Mouse (Mus musculus) kidney, embryonic 16.5 days (tissue): ENCODE measurements around the gene Med12l. TPM values are rescaled to one million over a fixed set of nuclear protein-coding genes. Genes with fewer than 3 reads are reported as not detected.
A peak's percentile ranks its signal among the peaks of the same experiment; 100 is the strongest.
"Not testable (repeated sequence)": the region's sequence is repeated elsewhere in the genome, so short reads cannot be mapped to it uniquely, and the experiment has no call there.

Experiments used
- ATAC-seq: fragments of 200-750 bp; cut with Nextera tagmentation; 2 replicates; pipeline ENCODE4 v1.8.0; 2017; ENCODE audit warnings: moderate TSS enrichment; ENCODE audit not compliant: low FRiP score, low TSS enrichment
- H3K27ac ChIP-seq: fragments of 300-500 bp; sonication (generic); 2 replicates; pipeline ENCODE4 v1.5.1; 2014; ENCODE audit warnings: low read length
- H3K27me3 ChIP-seq: fragments of 300-500 bp; sonication (generic); 2 replicates; pipeline ENCODE4 v1.6.1; 2014; ENCODE audit warnings: low read length, control low read depth, mixed read lengths; ENCODE audit not compliant: insufficient read depth
- H3K36me3 ChIP-seq: fragments of 300-500 bp; sonication (generic); 2 replicates; pipeline ENCODE4 v1.6.1; 2014; ENCODE audit warnings: low read length, control low read depth, mixed read lengths; ENCODE audit not compliant: insufficient read depth
- H3K4me1 ChIP-seq: fragments of 300-500 bp; sonication (generic); 2 replicates; pipeline ENCODE4 v1.6.1; 2014; ENCODE audit warnings: low read length, control low read depth, mixed read lengths; ENCODE audit not compliant: insufficient read depth
- H3K4me2 ChIP-seq: fragments of 300-500 bp; sonication (generic); replicated peaks from 2 replicates; pipeline ENCODE4 v1.6.1; 2014; ENCODE audit warnings: low read depth, low read length
- H3K4me3 ChIP-seq: fragments of 300-500 bp; sonication (generic); 2 replicates; pipeline ENCODE4 v1.5.1; 2014; ENCODE audit warnings: mild to moderate bottlenecking, low read length
- H3K9ac ChIP-seq: fragments of 300-500 bp; sonication (generic); replicated peaks from 2 replicates; pipeline ENCODE4 v1.6.1; 2014; ENCODE audit warnings: low read length
- H3K9me3 ChIP-seq: fragments of 300-500 bp; sonication (generic); 2 replicates; pipeline ENCODE4 v1.6.1; 2016; ENCODE audit warnings: low read length, control low read depth
- WGBS: fragments of 180-500 bp; shearing (Covaris S2); extraction: QIAGEN DNeasy Blood & Tissue Kit; methylation state at CpG from one replicate; pipeline ENCODE4 v1.1.7; 2014; 5-methylcytosine and 5-hydroxymethylcytosine counted together
- polyA plus RNA-seq: library from polyadenylated mRNA; unstranded; fragments of >200 nt; fragmentation: Nextera tagmentation; extraction: Ambion mirVana; gene quantifications from 2 replicates; pipeline ENCODE4 v1.2.1, GENCODE M21; 2015

The Med12l gene
- polyA plus RNA-seq, 1 experiment from 2014 or later: 2.1 TPM

- no peaks in the 10 kb centered on the region for H3K9me3 ChIP-seq
- no peak overlapping the region for H3K9ac ChIP-seq
- no peak overlapping the region for H3K4me2 ChIP-seq
- WGBS: 58% methylated on average over 7 of the region's 7 CpGs
- peak; percentile 46; the same call in 1 of the 2 replicates for ATAC-seq
- no peak overlapping the region for H3K27ac ChIP-seq
- 0 out of 2 replicates have a peak, but pooled peaks cover 3% of the 10 kb centered on the region for H3K4me1 ChIP-seq
- no peaks in the 10 kb centered on the region for H3K27me3 ChIP-seq
- no peak overlapping the region for H3K4me3 ChIP-seq
- no peaks in the 10 kb centered on the region for H3K36me3 ChIP-seq
Measured at GRCm38 (mm10) chr3:59060131-59060530, 54.5 kb downstream of the Med12l start.

DNA sequence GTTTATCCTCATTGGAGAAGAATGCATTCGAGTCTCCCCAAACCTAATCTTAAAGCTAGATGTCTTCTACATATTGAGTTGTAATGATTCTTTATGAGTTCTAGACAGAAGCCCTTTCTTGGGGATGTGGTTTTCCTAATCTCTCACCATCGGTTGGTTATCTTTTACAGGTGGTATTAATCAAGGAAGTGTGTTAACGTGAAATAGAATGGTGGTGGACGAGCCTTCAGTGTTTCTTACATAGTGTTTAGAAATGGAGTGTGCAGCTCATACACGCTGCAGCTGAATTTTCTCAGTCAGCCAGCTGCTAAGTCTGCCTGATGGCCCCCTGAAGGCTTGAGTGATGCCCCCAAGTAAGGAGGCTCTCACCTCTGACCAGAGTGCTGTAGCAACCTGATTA is 56.5 kb downstream of the Med12l start:
- Histone ChIP-seq H3K4me3 (no peak overlapping the region), H3K4me1 (peaks cover 9% of the 10 kb centered on the region; the same call in 1 of the 2 replicates), H3K4me2 (no peak overlapping the region), H3K9me3 (no peaks in the 10 kb centered on the region), H3K9ac (no peak overlapping the region), H3K27me3 (no peaks in the 10 kb centered on the region), H3K36me3 (no peaks in the 10 kb centered on the region), H3K27ac (no peak overlapping the region)
- no peak for ATAC-seq
- 66% methylated on average over 5 of the region's 5 CpGs for WGBS

DNA sequence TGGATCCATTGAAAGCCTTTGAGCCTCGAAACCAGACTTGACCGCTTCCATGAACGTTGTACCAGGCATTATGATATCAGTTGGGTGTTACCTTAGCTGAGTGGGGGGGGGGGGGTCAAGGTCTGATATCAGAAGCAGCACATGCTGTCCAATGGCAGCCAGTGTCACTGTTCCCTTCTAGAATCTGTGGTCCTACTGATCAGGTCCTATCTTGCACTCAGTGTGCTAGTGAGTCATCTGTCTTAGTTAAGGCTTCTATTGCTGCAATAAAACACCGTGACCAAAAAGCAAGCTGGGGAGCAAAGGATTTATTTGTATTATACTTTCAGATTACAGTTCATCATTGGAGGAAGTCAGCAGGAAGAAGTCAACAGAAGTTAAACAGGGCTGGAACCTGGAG is 57.8 kb downstream of the Med12l start:
- no peaks in the 10 kb centered on the region for H3K9me3 ChIP-seq
- ATAC-seq: no peak
- no peak overlapping the region for H3K27ac ChIP-seq
- H3K36me3 ChIP-seq: no peaks in the 10 kb centered on the region
- H3K27me3 ChIP-seq: no peaks in the 10 kb centered on the region
- no peak overlapping the region for H3K4me2 ChIP-seq
- H3K4me3 ChIP-seq: no peak overlapping the region
- WGBS: 87% methylated on average over 4 of the region's 4 CpGs
- H3K4me1 ChIP-seq: peaks cover 9% of the 10 kb centered on the region; the same call in 1 of the 2 replicates
- no peak overlapping the region for H3K9ac ChIP-seq

DNA sequence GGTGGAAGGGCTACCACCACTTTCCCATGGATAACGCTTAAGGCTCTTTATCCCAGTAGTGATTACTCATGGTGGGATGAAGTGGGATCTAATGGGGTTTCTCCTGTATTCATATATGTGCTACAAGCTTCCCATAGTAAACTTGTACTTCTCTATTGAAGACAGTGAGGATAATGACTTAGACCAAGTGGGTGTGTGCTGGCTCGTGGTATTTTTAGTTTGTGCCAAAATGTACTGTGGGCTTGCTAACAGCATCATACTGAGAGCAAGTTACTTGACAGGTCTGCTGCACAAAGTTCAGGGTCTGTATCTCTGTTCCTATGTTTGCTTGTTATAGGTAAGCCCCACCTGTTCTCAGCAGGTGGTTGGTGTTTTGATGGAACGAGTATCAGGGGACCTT is 60.3 kb downstream of the Med12l start:
- ATAC-seq: no peak
- Histone ChIP-seq H3K9me3 (no peaks in the 10 kb centered on the region), H3K27me3 (no peaks in the 10 kb centered on the region), H3K4me2 (no peak overlapping the region), H3K9ac (no peak overlapping the region), H3K4me1 (peaks cover 6% of the 10 kb centered on the region; the same call in 1 of the 2 replicates), H3K27ac (no peak overlapping the region), H3K4me3 (no peak overlapping the region), H3K36me3 (no peaks in the 10 kb centered on the region)
- WGBS: 75% methylated on average over 3 of the region's 3 CpGs

DNA sequence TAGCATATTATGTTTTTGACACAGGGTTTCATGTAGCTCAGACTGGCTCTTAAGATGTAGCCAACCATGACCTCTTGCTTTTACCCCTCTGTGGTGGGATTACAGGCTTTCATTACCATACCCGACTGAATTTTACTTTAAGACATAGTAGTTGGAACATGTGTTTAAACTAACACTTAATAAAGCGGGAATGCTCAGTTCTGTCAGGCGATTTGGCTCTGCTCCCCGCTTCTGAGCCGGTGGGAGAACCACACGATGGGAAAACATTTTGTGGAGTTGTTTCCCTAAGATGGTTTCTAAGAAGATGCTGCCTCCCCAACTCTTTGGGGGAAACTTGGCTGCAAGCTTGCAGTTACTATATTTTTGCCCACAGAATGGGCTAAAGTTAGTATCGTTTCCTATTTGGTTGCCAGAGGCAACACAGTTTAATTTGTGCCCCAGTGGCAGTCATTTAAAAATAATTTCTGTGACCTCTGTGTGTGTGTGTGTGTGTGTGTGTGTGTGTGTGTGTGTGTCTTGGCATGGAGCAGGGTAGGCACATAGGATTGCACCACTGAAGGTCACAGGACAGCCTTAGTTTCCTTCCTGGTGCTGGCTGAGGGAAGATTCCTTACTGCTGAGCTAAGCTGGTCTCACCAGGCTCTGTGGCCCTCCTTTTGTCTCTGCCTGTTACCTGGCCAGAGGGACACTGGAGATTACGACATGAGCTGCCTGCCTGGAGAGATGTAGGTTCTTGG is 61.1 kb downstream of the Med12l start:
- no peak; the same call in 1 of the 2 replicates for ATAC-seq
- no peaks in the 10 kb centered on the region for H3K9me3 ChIP-seq
- H3K4me2 ChIP-seq: no peak overlapping the region
- WGBS: 52% methylated on average over 8 of the region's 8 CpGs
- H3K36me3 ChIP-seq: no peaks in the 10 kb centered on the region
- peaks cover 6% of the 10 kb centered on the region; the same call in 1 of the 2 replicates for H3K4me1 ChIP-seq
- H3K4me3 ChIP-seq: no peak overlapping the region
- H3K27me3 ChIP-seq: no peaks in the 10 kb centered on the region
- no peak overlapping the region for H3K27ac ChIP-seq
- no peak overlapping the region for H3K9ac ChIP-seq

DNA sequence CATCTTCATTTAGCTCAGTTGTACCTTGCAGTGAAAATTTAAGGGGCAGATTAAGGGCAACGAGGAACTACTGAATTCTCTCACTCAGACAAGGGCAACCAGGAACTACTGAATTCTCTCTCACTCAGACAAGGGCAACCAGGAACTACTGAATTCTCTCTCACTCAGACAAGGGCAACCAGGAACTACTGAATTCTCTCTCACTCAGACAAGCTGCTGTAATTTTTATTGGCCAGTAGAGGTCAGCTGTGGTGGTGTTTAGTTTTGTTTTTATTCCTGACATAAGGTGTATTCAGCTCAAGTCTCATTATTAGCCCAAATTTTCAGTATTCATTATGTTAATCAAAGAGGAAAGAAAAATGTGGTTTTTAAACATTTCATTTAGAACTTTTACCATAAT is 63.4 kb downstream of the Med12l start:
- WGBS: 86% methylated on average over 1 of the region's 1 CpGs
- not testable (repeated sequence) for H3K27ac ChIP-seq, H3K9ac ChIP-seq, H3K27me3 ChIP-seq, ATAC-seq, H3K36me3 ChIP-seq, H3K4me2 ChIP-seq, H3K9me3 ChIP-seq, H3K4me1 ChIP-seq, H3K4me3 ChIP-seq

- Histone ChIP-seq H3K4me2 (no peak overlapping the region), H3K27ac (no peak overlapping the region), H3K9me3 (no peaks in the 10 kb centered on the region), H3K9ac (no peak overlapping the region), H3K4me3 (no peak overlapping the region), H3K36me3 (no peaks in the 10 kb centered on the region), H3K27me3 (no peaks in the 10 kb centered on the region), H3K4me1 (peaks cover 20% of the 10 kb centered on the region)
- WGBS: 45% methylated on average over 4 of the region's 4 CpGs
- ATAC-seq: no peak
Measured at GRCm38 (mm10) chr3:59077278-59077677, 71.7 kb downstream of the Med12l start.

- H3K4me2 ChIP-seq: no peak overlapping the region
- ATAC-seq: no peak
- 53% methylated on average over 11 of the region's 11 CpGs for WGBS
Measured at GRCm38 (mm10) chr3:59078585-59078984, 73.0 kb downstream of the Med12l start.

DNA sequence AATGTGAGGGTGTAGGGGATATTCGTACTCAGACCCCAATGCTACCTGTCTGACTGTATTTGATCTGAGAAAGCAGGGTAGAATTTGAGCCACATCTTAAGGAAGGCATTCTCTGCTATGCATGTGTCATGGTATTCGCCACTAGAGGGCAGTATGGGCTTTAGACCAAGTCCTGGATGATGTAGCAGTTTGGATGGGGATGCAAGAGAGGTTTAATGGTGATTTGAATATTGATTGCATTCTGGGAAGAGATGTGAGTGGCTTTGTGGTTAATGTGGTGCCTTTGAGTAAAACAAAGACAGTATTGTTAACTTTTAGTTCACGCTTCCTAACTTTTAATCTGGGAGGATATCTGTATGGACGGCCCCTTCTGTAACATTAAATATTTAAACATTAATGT is 73.7 kb downstream of the Med12l start:
- no peak overlapping the region for H3K4me3 ChIP-seq
- no peaks in the 10 kb centered on the region for H3K9me3 ChIP-seq
- H3K4me1 ChIP-seq: peaks cover 20% of the 10 kb centered on the region
- WGBS: 40% methylated on average over 4 of the region's 4 CpGs
- ATAC-seq: no peak; the same call in 1 of the 2 replicates
- no peak overlapping the region for H3K4me2 ChIP-seq
- no peak overlapping the region for H3K9ac ChIP-seq
- H3K36me3 ChIP-seq: no peaks in the 10 kb centered on the region
- no peak overlapping the region for H3K27ac ChIP-seq
- no peaks in the 10 kb centered on the region for H3K27me3 ChIP-seq

More at GRCm38 (mm10) chr3:59078585-59078984, 73.0 kb downstream of the Med12l start:
- Histone ChIP-seq H3K9me3 (no peaks in the 10 kb centered on the region), H3K4me1 (peaks cover 20% of the 10 kb centered on the region), H3K9ac (no peak overlapping the region), H3K27ac (no peak overlapping the region), H3K4me3 (no peak overlapping the region), H3K27me3 (no peaks in the 10 kb centered on the region), H3K36me3 (no peaks in the 10 kb centered on the region)

DNA sequence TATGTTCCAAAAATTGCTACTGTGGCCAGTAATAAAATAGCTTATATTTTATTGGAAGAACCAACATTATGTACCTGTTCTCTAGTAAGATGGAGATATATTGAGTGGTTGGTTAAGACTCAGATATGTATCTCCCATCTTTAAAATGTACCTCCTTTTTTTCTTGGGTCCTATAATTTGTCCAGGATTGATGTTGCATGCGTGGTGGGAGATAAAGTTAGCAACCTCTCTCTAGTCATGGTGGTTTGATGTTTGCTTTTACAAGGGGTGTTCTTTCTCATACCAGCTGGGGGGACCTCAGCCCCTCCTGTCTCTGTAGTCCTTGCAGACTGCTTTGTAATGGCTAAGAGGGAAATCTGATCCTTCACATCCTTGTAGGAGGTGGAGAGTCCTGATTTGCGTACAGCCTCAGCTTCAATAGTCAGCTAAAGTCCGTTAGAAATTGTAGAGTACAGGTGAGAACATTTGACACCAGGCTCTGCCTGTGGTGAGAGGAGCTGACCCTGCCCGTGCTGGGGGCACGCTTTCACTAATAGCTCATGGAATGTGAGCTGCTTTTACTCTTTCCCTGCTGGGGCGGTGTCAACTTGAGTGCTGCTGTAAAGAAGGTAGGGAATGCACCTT is 74.8 kb downstream of the Med12l start:
- Histone ChIP-seq H3K27ac (no peak overlapping the region), H3K9me3 (no peaks in the 10 kb centered on the region), H3K4me2 (no peak overlapping the region), H3K36me3 (no peaks in the 10 kb centered on the region), H3K4me1 (peaks cover 20% of the 10 kb centered on the region), H3K27me3 (no peaks in the 10 kb centered on the region), H3K4me3 (no peak overlapping the region), H3K9ac (no peak overlapping the region)
- 20% methylated on average over 6 of the region's 6 CpGs for WGBS
- ATAC-seq: peak; percentile 76; the same call in 1 of the 2 replicates
